Mouse (Mus musculus) right cerebral cortex, adult 18-20 months (tissue): ENCODE results near the gene Agpat1.

Experiments
- DNase-seq: peaks from one replicate; pipeline ENCODE4 v3.0.0; 2022; ENCODE audit warnings: mixed read lengths

The Agpat1 gene

GRCm38 (mm10) chr17:34637459-34637858 lies 33.4 kb downstream of the Agpat1 start:
- no peak for DNase-seq

- DNase-seq: no peak
Measured at GRCm38 (mm10) chr17:34639461-34640255, 35.6 kb downstream of the Agpat1 start.

GRCm38 (mm10) chr17:34640778-34641601 lies 36.9 kb downstream of the Agpat1 start:
- DNase-seq: peak; percentile 72

GRCm38 (mm10) chr17:34641945-34642344 lies 37.9 kb downstream of the Agpat1 start:
- DNase-seq: no peak

GRCm38 (mm10) chr17:34643379-34643778 lies 39.3 kb downstream of the Agpat1 start:
- no peak for DNase-seq

GRCm38 (mm10) chr17:34643944-34644343 lies 39.9 kb downstream of the Agpat1 start:
- DNase-seq: no peak

GRCm38 (mm10) chr17:34644608-34645007 lies 40.5 kb downstream of the Agpat1 start, which contains the start of gene Fkbpl:
Gene Fkbpl (plus strand): TSS chr17:34644764.
- DNase-seq: peak; percentile 97

GRCm38 (mm10) chr17:34645256-34645829 lies 41.3 kb downstream of the Agpat1 start:
- no peak for DNase-seq

- no peak for DNase-seq
Measured at GRCm38 (mm10) chr17:34645831-34646511, 41.9 kb downstream of the Agpat1 start.

- peak; percentile 99 for DNase-seq
Measured at GRCm38 (mm10) chr17:34646906-34647787, 43.1 kb downstream of the Agpat1 start, which contains the start of gene Atf6b. Gene Atf6b (plus strand): TSS chr17:34647146.

- no peak for DNase-seq
Measured at GRCm38 (mm10) chr17:34648141-34648890, 44.3 kb downstream of the Agpat1 start.

- no peak for DNase-seq
Measured at GRCm38 (mm10) chr17:34649106-34649864, 45.2 kb downstream of the Agpat1 start.

GRCm38 (mm10) chr17:34650781-34651180 lies 46.7 kb downstream of the Agpat1 start:
- DNase-seq: no peak

- DNase-seq: no peak
Measured at GRCm38 (mm10) chr17:34651507-34652221, 47.6 kb downstream of the Agpat1 start.

GRCm38 (mm10) chr17:34652546-34652945 lies 48.5 kb downstream of the Agpat1 start:
- DNase-seq: no peak

- DNase-seq: no peak
Measured at GRCm38 (mm10) chr17:34652985-34653384, 48.9 kb downstream of the Agpat1 start.

GRCm38 (mm10) chr17:34653746-34654285 lies 49.8 kb downstream of the Agpat1 start:
- no peak for DNase-seq

GRCm38 (mm10) chr17:34654392-34654791 lies 50.3 kb downstream of the Agpat1 start:
- DNase-seq: no peak

- DNase-seq: no peak
Measured at GRCm38 (mm10) chr17:34655160-34655559, 51.1 kb downstream of the Agpat1 start.
